Mouse (Mus musculus): ENCODE results near the gene Slc46a1. TPM values are rescaled to one million over a fixed set of nuclear protein-coding genes. Genes with fewer than 3 reads are reported as not detected.

Gene Slc46a1
- total and polyA plus RNA-seq, 2 experiments from 2014 or later = 10.8 to 18.8 TPM

GRCm38 (mm10) chr11:78437182-78437581, 28.3 kb upstream of the Slc46a1 start:
- H3K9me3 ChIP-seq (ENCODE audit: low read length) = no peaks in the 10 kb centered on the region
- no peaks in the 10 kb centered on the region for H3K27me3 ChIP-seq (ENCODE audit: insufficient read depth, low read length)
- H3K9ac ChIP-seq = no peak overlapping the region
- no peak for DNase-seq
- no peak overlapping the region for H3K4me2 ChIP-seq (ENCODE audit: low read depth)
- no peak overlapping the region for H3K4me3 ChIP-seq (ENCODE audit: low read depth, low read length)
- 92% methylated on average over 7 of the region's 7 CpGs for WGBS
- H3K36me3 ChIP-seq (ENCODE audit: insufficient read depth) = no peaks in the 10 kb centered on the region
- ATAC-seq = no peak
- no peaks in the 10 kb centered on the region for H3K4me1 ChIP-seq (ENCODE audit: insufficient read depth)
- H3K27ac ChIP-seq (ENCODE audit: low read depth, low read length) = no peak overlapping the region
- no peak for TF ChIP-seq CTCF (IDR thresholded peaks at IDR 0.05; ENCODE audit: low read depth)

GRCm38 (mm10) chr11:78438399-78438930, 27.0 kb upstream of the Slc46a1 start:
- Histone ChIP-seq H3K4me3 (ENCODE audit: low read depth, low read length) (no peak overlapping the region), H3K4me2 (ENCODE audit: low read depth) (no peak overlapping the region), H3K27ac (ENCODE audit: low read depth, low read length) (no peak overlapping the region), H3K4me1 (ENCODE audit: insufficient read depth) (no peaks in the 10 kb centered on the region), H3K36me3 (ENCODE audit: insufficient read depth) (no peaks in the 10 kb centered on the region), H3K27me3 (ENCODE audit: insufficient read depth, low read length) (no peaks in the 10 kb centered on the region), H3K9me3 (ENCODE audit: low read length) (no peaks in the 10 kb centered on the region), H3K9ac (no peak overlapping the region)
- ATAC-seq (no peak), DNase-seq (no peak)
- 86% methylated on average over 3 of the region's 3 CpGs for WGBS
- TF ChIP-seq CTCF (IDR thresholded peaks at IDR 0.05; ENCODE audit: low read depth) = no peak

GRCm38 (mm10) chr11:78443115-78443514, 22.4 kb upstream of the Slc46a1 start:
- H3K4me1 ChIP-seq (ENCODE audit: insufficient read depth) = no peaks in the 10 kb centered on the region
- H3K27me3 ChIP-seq (ENCODE audit: insufficient read depth, low read length) = no peaks in the 10 kb centered on the region
- no peak overlapping the region for H3K27ac ChIP-seq (ENCODE audit: low read depth, low read length)
- DNase-seq (no peak), ATAC-seq (no peak)
- H3K4me3 ChIP-seq (ENCODE audit: low read depth, low read length) = no peak overlapping the region
- H3K4me2 ChIP-seq (ENCODE audit: low read depth) = no peak overlapping the region
- no peaks in the 10 kb centered on the region for H3K36me3 ChIP-seq (ENCODE audit: insufficient read depth)
- H3K9ac ChIP-seq = no peak overlapping the region
- no peak for TF ChIP-seq CTCF (IDR thresholded peaks at IDR 0.05; ENCODE audit: low read depth)
- 86% methylated on average over 5 of the region's 5 CpGs for WGBS
- H3K9me3 ChIP-seq (ENCODE audit: low read length) = no peaks in the 10 kb centered on the region

GRCm38 (mm10) chr11:78447168-78447567, 18.3 kb upstream of the Slc46a1 start:
- Histone ChIP-seq H3K27me3 (ENCODE audit: insufficient read depth, low read length) (no peaks in the 10 kb centered on the region), H3K4me3 (ENCODE audit: low read depth, low read length) (no peak overlapping the region), H3K9me3 (ENCODE audit: low read length) (no peaks in the 10 kb centered on the region), H3K4me2 (ENCODE audit: low read depth) (no peak overlapping the region), H3K9ac (no peak overlapping the region), H3K4me1 (ENCODE audit: insufficient read depth) (no peaks in the 10 kb centered on the region), H3K27ac (ENCODE audit: low read depth, low read length) (no peak overlapping the region), H3K36me3 (ENCODE audit: insufficient read depth) (no peaks in the 10 kb centered on the region)
- DNase-seq = no peak
- 80% methylated on average over 3 of the region's 3 CpGs for WGBS
- ATAC-seq = no peak
- TF ChIP-seq CTCF (IDR thresholded peaks at IDR 0.05; ENCODE audit: low read depth) = no peak

GRCm38 (mm10) chr11:78448242-78448641, 17.3 kb upstream of the Slc46a1 start:
- no peak; the same call in 1 of the 2 replicates for ATAC-seq
- Histone ChIP-seq H3K9me3 (ENCODE audit: low read length) (no peaks in the 10 kb centered on the region), H3K36me3 (ENCODE audit: insufficient read depth) (no peaks in the 10 kb centered on the region), H3K4me2 (ENCODE audit: low read depth) (no peak overlapping the region), H3K27ac (ENCODE audit: low read depth, low read length) (no peak overlapping the region), H3K4me3 (ENCODE audit: low read depth, low read length) (no peak overlapping the region), H3K9ac (no peak overlapping the region), H3K27me3 (ENCODE audit: insufficient read depth, low read length) (no peaks in the 10 kb centered on the region), H3K4me1 (ENCODE audit: insufficient read depth) (no peaks in the 10 kb centered on the region)
- DNase-seq = no peak
- 68% methylated on average over 1 of the region's 1 CpGs for WGBS
- no peak for TF ChIP-seq CTCF (IDR thresholded peaks at IDR 0.05; ENCODE audit: low read depth)

GRCm38 (mm10) chr11:78450337-78450736, 15.2 kb upstream of the Slc46a1 start:
- no peaks in the 10 kb centered on the region for H3K4me1 ChIP-seq (ENCODE audit: insufficient read depth)
- H3K27me3 ChIP-seq (ENCODE audit: insufficient read depth, low read length) = no peaks in the 10 kb centered on the region
- no peak for TF ChIP-seq CTCF (IDR thresholded peaks at IDR 0.05; ENCODE audit: low read depth)
- H3K36me3 ChIP-seq (ENCODE audit: insufficient read depth) = no peaks in the 10 kb centered on the region
- H3K4me2 ChIP-seq (ENCODE audit: low read depth) = no peak overlapping the region
- no peak for ATAC-seq
- H3K9ac ChIP-seq = no peak overlapping the region
- 60% methylated on average over 2 of the region's 2 CpGs for WGBS
- H3K9me3 ChIP-seq (ENCODE audit: low read length) = no peaks in the 10 kb centered on the region
- no peak overlapping the region for H3K27ac ChIP-seq (ENCODE audit: low read depth, low read length)
- no peak for DNase-seq
- no peak overlapping the region for H3K4me3 ChIP-seq (ENCODE audit: low read depth, low read length)

- DNase-seq (peak; percentile 74), ATAC-seq (peak; percentile 20; the same call in 1 of the 2 replicates)
- Histone ChIP-seq H3K36me3 (ENCODE audit: insufficient read depth) (no peaks in the 10 kb centered on the region), H3K4me3 (ENCODE audit: low read depth, low read length) (no peak overlapping the region), H3K27ac (ENCODE audit: low read depth, low read length) (no peak overlapping the region), H3K4me2 (ENCODE audit: low read depth) (no peak overlapping the region), H3K9ac (no peak overlapping the region), H3K27me3 (ENCODE audit: insufficient read depth, low read length) (no peaks in the 10 kb centered on the region), H3K4me1 (ENCODE audit: insufficient read depth) (no peaks in the 10 kb centered on the region), H3K9me3 (ENCODE audit: low read length) (no peaks in the 10 kb centered on the region)
- peak; percentile 93 for TF ChIP-seq CTCF (IDR thresholded peaks at IDR 0.05; ENCODE audit: low read depth)
- WGBS = 14% methylated on average over 4 of the region's 4 CpGs
These were observed 11.8 kb upstream of the Slc46a1 start for GRCm38 (mm10) chr11:78453675-78454074.

All from forebrain, postnatal 0 days (tissue).